Mouse (Mus musculus) cortical plate, adult 2 months (tissue): ENCODE measurements around the gene Pik3cb.

ENCODE experiments used
- CTCF ChIP-seq: fragments of 200-500 bp; IDR thresholded peaks from 2 replicates; pipeline ENCODE4 v1.5.1; 2011; ENCODE audit warnings: mild to moderate bottlenecking, control low read depth, low read length; ENCODE audit not compliant: insufficient read depth; ENCODE audit errors: extremely low read depth
- POLR2A ChIP-seq: fragments of 200-500 bp; IDR thresholded peaks from 2 replicates; pipeline ENCODE4 v1.6.1; 2011; ENCODE audit warnings: mild to moderate bottlenecking, low read length, control low read depth; ENCODE audit not compliant: insufficient read depth; ENCODE audit errors: extremely low read depth

DNA sequence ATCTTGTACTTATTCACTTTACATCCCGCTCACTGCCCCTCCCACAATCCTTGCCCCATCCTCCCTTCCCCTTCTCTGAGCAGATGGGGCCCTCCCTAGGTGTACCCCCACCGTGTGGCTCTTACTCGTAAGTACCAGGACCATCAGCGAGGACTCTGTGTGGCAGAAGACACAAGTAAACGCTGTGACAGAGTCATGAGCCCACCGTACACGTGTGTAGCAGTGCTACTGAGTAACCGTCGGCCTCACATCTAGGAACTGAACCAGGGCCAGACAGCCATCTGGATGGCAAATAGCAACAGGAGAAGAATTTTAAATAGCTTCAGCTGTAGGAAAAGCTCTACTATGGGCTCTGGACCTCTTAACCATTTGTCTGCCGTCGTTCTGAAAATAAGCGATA lies 28.0 kb downstream of the Pik3cb start:
- TF ChIP-seq POLR2A (no peak), CTCF (no peak)
